Mouse (Mus musculus): ENCODE measurements at regions not wholly inside any gene's neighbourhood (a gene's known extent, or its start where the extent isn't known, plus 50 kb on each side); places are given as distances from the start of the nearest gene placed in this dataset.

DNA sequence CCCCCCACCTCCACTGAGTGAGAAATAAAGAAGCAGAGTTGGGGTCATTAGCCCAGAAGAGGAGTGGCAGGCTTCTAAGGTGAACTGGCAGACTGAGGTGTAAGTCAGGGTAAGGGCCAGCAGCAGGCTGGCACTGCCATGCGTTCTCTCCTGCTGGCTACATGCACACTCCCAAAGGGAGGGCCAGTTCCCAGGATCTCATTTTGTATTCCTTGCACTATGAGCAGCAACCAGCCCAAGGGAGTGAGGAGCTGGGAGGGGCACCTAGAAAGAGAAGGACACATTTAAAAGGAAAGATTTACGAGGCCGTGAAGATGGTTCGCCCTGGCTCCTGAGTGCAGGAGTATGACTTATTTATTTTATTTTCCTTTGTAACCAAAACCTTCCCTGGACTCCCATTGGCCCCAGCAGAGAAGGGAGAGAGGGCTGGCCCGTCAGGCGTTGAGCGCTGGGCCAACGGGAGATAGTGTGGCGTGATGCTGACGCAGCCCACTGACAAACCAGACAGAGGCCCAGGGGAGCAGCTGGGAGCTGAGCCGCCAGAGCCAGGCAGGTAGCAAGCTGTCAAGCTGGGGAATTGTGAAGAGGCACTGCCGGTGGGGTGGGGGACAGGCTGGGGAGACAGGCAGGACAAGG, 166.8 kb upstream of the Klf7 start:
- Histone ChIP-seq H3K27ac (ENCODE audit: control insufficient read depth, low read depth, low read length) (no peak overlapping the region), H3K27me3 (ENCODE audit: control insufficient read depth in 1 of 2, insufficient read depth in 2 of 2, low read length in 2 of 2) (no peaks in the 10 kb centered on the region), H3K79me2 (ENCODE audit: control insufficient read depth, insufficient read depth, low read length, poor library complexity) (no peaks in the 10 kb centered on the region), H3K4me1 (ENCODE audit: control insufficient read depth in 1 of 2, insufficient read depth in 2 of 2, low read length in 2 of 2) (no peaks in the 10 kb centered on the region), H3K4me3 (ENCODE audit: control insufficient read depth in 1 of 2, insufficient read depth in 1 of 2, low read depth in 2 of 2, low read length in 2 of 2) (no peak overlapping the region), H3K9me3 (replicated peaks; ENCODE audit: insufficient read depth, low read length) (no peaks in the 10 kb centered on the region), H3K36me3 (ENCODE audit: control insufficient read depth in 1 of 2, insufficient read depth in 2 of 2, low read length in 2 of 2) (no peaks in the 10 kb centered on the region), H3K9ac (ENCODE audit: control insufficient read depth, low read depth, low read length, poor library complexity, severe bottlenecking) (no peak overlapping the region)
- TF ChIP-seq POLR2AphosphoS5 (IDR thresholded peaks at IDR 0.05; ENCODE audit: borderline replicate concordance, low read depth, low read length) = no peak
- no peak for TF ChIP-seq CTCF (IDR thresholded peaks at IDR 0.05 in 2 of 3, conservative IDR thresholded peaks at IDR 0.05 in 1 of 3; ENCODE audit: control insufficient read depth in 1 of 3, insufficient read depth in 1 of 3, low read depth in 2 of 3, low read length in 3 of 3, poor library complexity in 1 of 3, severe bottlenecking in 1 of 3)
- no peak for TF ChIP-seq E2F4 (IDR thresholded peaks at IDR 0.05; ENCODE audit: borderline replicate concordance, low read depth, low read length)
- no peak for TF ChIP-seq MXI1 (IDR thresholded peaks at IDR 0.05; ENCODE audit: low read depth, low read length)
- TF ChIP-seq TCF12 (IDR thresholded peaks at IDR 0.05; ENCODE audit: low read depth, low read length) = no peak
- TF ChIP-seq MAFK (IDR thresholded peaks at IDR 0.05; ENCODE audit: borderline replicate concordance, low read depth, low read length) = no peak
- TF ChIP-seq ZNF384 (IDR thresholded peaks at IDR 0.05; ENCODE audit: low read depth, low read length) = no peak
- TF ChIP-seq GATA1 (IDR thresholded peaks at IDR 0.05; ENCODE audit: low read depth, low read length) = no peak
- TF ChIP-seq MAZ (IDR thresholded peaks at IDR 0.05; ENCODE audit: low read depth, low read length) = no peak
- TF ChIP-seq KAT2A (conservative IDR thresholded peaks at IDR 0.05; ENCODE audit: low read depth, low read length) = no peak
- no peak for TF ChIP-seq POLR2AphosphoS2 (IDR thresholded peaks at IDR 0.05; ENCODE audit: low read length)
- no peak for TF ChIP-seq RAD21 (IDR thresholded peaks at IDR 0.05; ENCODE audit: low read depth, low read length)
- no peak for TF ChIP-seq HCFC1 (IDR thresholded peaks at IDR 0.05; ENCODE audit: low read depth, low read length)
- no peak for TF ChIP-seq GABPA (IDR thresholded peaks at IDR 0.05; ENCODE audit: low read depth, low read length)
- TF ChIP-seq TAL1 (IDR thresholded peaks at IDR 0.05; ENCODE audit: low read length) = no peak
- no peak for TF ChIP-seq ZC3H11A (IDR thresholded peaks at IDR 0.05; ENCODE audit: low read depth, low read length)
- TF ChIP-seq MYB (IDR thresholded peaks at IDR 0.05; ENCODE audit: low read depth, low read length) = no peak
- TF ChIP-seq MAX (IDR thresholded peaks at IDR 0.05; ENCODE audit: low read length) = no peak
- no peak for TF ChIP-seq CHD2 (IDR thresholded peaks at IDR 0.05; ENCODE audit: low read length)
- TF ChIP-seq SIN3A (IDR thresholded peaks at IDR 0.05; ENCODE audit: low read length) = no peak
- DNase-seq (ENCODE audit: low read depth, low spot score) = no peak

DNA sequence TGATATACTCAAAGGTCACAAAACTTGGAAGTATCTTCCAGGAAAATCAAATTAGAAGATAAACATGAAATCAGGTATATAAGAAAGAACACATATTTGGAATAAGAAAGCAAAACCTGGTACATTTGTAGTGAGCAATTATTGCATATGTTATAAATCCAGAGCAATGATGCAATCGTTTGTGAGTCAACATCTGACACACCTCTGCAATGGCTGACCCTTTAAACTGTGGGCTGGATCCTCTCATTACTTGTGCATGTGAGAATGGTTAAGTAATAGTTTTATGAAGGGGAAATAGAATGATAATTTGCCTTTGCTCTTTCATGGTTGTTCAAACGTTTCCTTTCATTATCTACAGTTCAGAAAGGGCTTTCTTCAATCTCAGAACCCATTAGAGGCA, 165.0 kb upstream of the Klf7 start:
- DNase-seq (ENCODE audit: low read depth, low spot score) = no peak
- Histone ChIP-seq H3K79me2 (ENCODE audit: control insufficient read depth, insufficient read depth, low read length, poor library complexity) (no peaks in the 10 kb centered on the region), H3K27me3 (ENCODE audit: control insufficient read depth in 1 of 2, insufficient read depth in 2 of 2, low read length in 2 of 2) (no peaks in the 10 kb centered on the region), H3K9me3 (replicated peaks; ENCODE audit: insufficient read depth, low read length) (no peaks in the 10 kb centered on the region), H3K4me3 (ENCODE audit: control insufficient read depth in 1 of 2, insufficient read depth in 1 of 2, low read depth in 2 of 2, low read length in 2 of 2) (no peak overlapping the region), H3K4me1 (ENCODE audit: control insufficient read depth in 1 of 2, insufficient read depth in 2 of 2, low read length in 2 of 2) (no peaks in the 10 kb centered on the region), H3K9ac (ENCODE audit: control insufficient read depth, low read depth, low read length, poor library complexity, severe bottlenecking) (no peak overlapping the region), H3K36me3 (ENCODE audit: control insufficient read depth in 1 of 2, insufficient read depth in 2 of 2, low read length in 2 of 2) (no peaks in the 10 kb centered on the region), H3K27ac (ENCODE audit: control insufficient read depth, low read depth, low read length) (no peak overlapping the region)
- no peak for TF ChIP-seq MYB (IDR thresholded peaks at IDR 0.05; ENCODE audit: low read depth, low read length)
- TF ChIP-seq POLR2A (IDR thresholded peaks at IDR 0.05; ENCODE audit: control insufficient read depth in 1 of 2, insufficient read depth in 1 of 2, low read depth in 1 of 2, low read length in 2 of 2, poor library complexity in 1 of 2) = no peak
- TF ChIP-seq ZC3H11A (IDR thresholded peaks at IDR 0.05; ENCODE audit: low read depth, low read length) = no peak
- TF ChIP-seq MAX (IDR thresholded peaks at IDR 0.05; ENCODE audit: low read length) = no peak
- no peak for TF ChIP-seq ZMIZ1 (IDR thresholded peaks at IDR 0.05; ENCODE audit: low read depth, low read length)
- no peak for TF ChIP-seq JUND (IDR thresholded peaks at IDR 0.05; ENCODE audit: low read depth, low read length)
- no peak for TF ChIP-seq CTCF (IDR thresholded peaks at IDR 0.05 in 2 of 3, conservative IDR thresholded peaks at IDR 0.05 in 1 of 3; ENCODE audit: control insufficient read depth in 1 of 3, insufficient read depth in 1 of 3, low read depth in 2 of 3, low read length in 3 of 3, poor library complexity in 1 of 3, severe bottlenecking in 1 of 3)
- no peak for TF ChIP-seq ELF1 (IDR thresholded peaks at IDR 0.05; ENCODE audit: low read depth, low read length)
- no peak for TF ChIP-seq MAZ (IDR thresholded peaks at IDR 0.05; ENCODE audit: low read depth, low read length)
- no peak for TF ChIP-seq USF1 (IDR thresholded peaks at IDR 0.05; ENCODE audit: low read depth, low read length)
- TF ChIP-seq ZKSCAN1 (IDR thresholded peaks at IDR 0.05; ENCODE audit: low read depth, low read length) = no peak
